Mouse (Mus musculus) midbrain, embryonic 13.5 days (tissue): Measurements from ENCODE around the gene Srf. TPM values are rescaled to one million over a fixed set of nuclear protein-coding genes. Genes with fewer than 3 reads are reported as not detected.

Experiments
- ATAC-seq: fragments of 200-750 bp; cut with Nextera tagmentation; 2 replicates; pipeline ENCODE4 v1.8.0; 2017; ENCODE audit warnings: mild to moderate bottlenecking, moderate TSS enrichment, moderate library complexity
- H3K27ac ChIP-seq: fragments of 300-500 bp; sonication (generic); 2 replicates; pipeline ENCODE4 v1.5.1; 2015; ENCODE audit warnings: inconsistent platforms, mild to moderate bottlenecking, moderate library complexity
- H3K27me3 ChIP-seq: fragments of 300-500 bp; sonication (generic); 2 replicates; pipeline ENCODE4 v1.6.1; 2015; ENCODE audit warnings: mild to moderate bottlenecking, inconsistent platforms
- H3K36me3 ChIP-seq: fragments of 300-500 bp; sonication (generic); 2 replicates; pipeline ENCODE4 v1.6.1; 2015; ENCODE audit warnings: mild to moderate bottlenecking, inconsistent platforms
- H3K4me1 ChIP-seq: fragments of 300-500 bp; sonication (generic); replicated peaks from 2 replicates; pipeline ENCODE4 v1.6.1; 2015; ENCODE audit warnings: inconsistent platforms
- H3K4me2 ChIP-seq: fragments of 300-500 bp; sonication (generic); replicated peaks from 2 replicates; pipeline ENCODE4 v1.6.1; 2015; ENCODE audit warnings: moderate library complexity, mild to moderate bottlenecking, inconsistent platforms
- H3K4me3 ChIP-seq: fragments of 300-500 bp; sonication (generic); replicated peaks from 2 replicates; pipeline ENCODE4 v1.5.1; 2015; ENCODE audit warnings: mild to moderate bottlenecking, inconsistent platforms
- H3K9ac ChIP-seq: fragments of 300-500 bp; sonication (generic); replicated peaks from 2 replicates; pipeline ENCODE4 v1.6.1; 2015; ENCODE audit warnings: mild to moderate bottlenecking, inconsistent platforms
- H3K9me3 ChIP-seq: fragments of 300-500 bp; sonication (generic); 2 replicates; pipeline ENCODE4 v1.6.1; 2016; ENCODE audit warnings: mild to moderate bottlenecking, inconsistent platforms
- WGBS: fragments of 180-500 bp; shearing (Covaris S2); methylation state at CpG from one replicate; pipeline ENCODE4 v1.1.7; 2015; 5-methylcytosine and 5-hydroxymethylcytosine counted together
- polyA plus RNA-seq: library from polyadenylated mRNA; unstranded; fragments of >200 nt; fragmentation: Nextera tagmentation; extraction: Ambion mirVana; gene quantifications from 2 replicates; pipeline ENCODE4 v1.2.1, GENCODE M21; 2015

Gene Srf
- polyA plus RNA-seq, 1 experiment from 2014 or later: 6.0 TPM

DNA sequence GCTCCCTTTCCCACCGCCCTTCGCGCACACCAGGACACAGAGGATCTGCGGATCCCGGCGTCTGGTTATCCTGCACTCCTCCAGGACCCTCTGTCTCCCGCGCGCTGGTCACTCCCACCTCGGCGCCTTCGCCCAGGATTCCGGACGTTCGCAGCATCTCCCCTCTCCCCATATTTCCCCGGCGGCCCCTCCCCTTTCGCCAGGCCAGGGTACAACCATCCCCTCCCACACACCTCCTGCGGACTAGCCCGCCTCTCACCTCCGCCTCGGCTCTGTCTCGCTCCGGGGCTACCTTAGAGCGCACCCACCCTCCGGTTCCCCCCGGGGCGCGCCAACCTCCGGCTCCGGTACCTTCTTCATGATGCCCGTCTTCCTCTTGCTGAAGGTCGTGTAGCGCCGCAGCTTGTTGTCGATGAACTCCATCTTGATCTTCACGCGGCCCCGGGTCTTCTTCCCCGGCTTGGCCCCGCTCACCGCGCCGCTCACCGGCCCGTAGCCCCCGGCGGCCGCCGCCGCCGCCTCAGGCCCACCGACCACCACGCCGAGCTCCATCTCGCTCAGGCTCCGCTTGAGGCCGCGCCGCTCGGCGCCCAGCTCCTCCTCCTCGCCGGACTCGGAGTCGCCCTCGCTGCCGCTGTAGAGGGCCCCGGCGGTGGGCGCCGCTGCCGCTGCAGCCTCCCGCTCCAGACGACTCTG lies 850 bp downstream of the Srf start:
- peak overlapping the region; percentile 94 for H3K27ac ChIP-seq
- peak overlapping the region; percentile 94 for H3K4me2 ChIP-seq
- peak overlapping the region; percentile 99 for H3K9ac ChIP-seq
- H3K9me3 ChIP-seq: no peaks in the 10 kb centered on the region
- H3K36me3 ChIP-seq: peaks cover 23% of the 10 kb centered on the region
- H3K4me1 ChIP-seq: peaks cover 41% of the 10 kb centered on the region
- peak overlapping the region; percentile 98 for H3K4me3 ChIP-seq
- 0 out of 2 replicates have a peak, but pooled peaks have one; percentile 1 for ATAC-seq
- WGBS: under 1% methylated on average over 75 of the region's 75 CpGs
- H3K27me3 ChIP-seq: no peaks in the 10 kb centered on the region

DNA sequence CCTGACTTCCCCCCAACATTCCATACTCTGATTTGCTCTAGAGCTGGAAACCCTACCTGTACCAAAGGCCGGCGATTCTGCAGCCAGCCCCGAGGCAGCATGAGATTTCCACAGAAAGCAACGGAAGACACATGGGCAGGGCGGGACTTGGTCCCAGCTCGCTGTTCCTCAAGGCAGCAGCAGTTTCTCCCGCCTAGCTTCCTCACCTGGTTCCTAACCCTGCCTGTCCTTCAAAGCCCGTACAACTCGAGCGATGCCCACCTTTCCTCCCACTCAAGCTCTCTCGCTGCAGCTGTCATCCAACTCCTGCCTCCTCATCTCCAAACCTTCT lies 1.4 kb downstream of the Srf start:
- Histone ChIP-seq H3K4me3 (peak overlapping the region; percentile 98), H3K9me3 (no peaks in the 10 kb centered on the region), H3K4me1 (peaks cover 41% of the 10 kb centered on the region), H3K27me3 (no peaks in the 10 kb centered on the region), H3K27ac (peak overlapping the region; percentile 94), H3K36me3 (peaks cover 28% of the 10 kb centered on the region), H3K4me2 (peak overlapping the region; percentile 94), H3K9ac (peak overlapping the region; percentile 99)
- no peak for ATAC-seq
- WGBS: 1% methylated on average over 11 of the region's 11 CpGs

DNA sequence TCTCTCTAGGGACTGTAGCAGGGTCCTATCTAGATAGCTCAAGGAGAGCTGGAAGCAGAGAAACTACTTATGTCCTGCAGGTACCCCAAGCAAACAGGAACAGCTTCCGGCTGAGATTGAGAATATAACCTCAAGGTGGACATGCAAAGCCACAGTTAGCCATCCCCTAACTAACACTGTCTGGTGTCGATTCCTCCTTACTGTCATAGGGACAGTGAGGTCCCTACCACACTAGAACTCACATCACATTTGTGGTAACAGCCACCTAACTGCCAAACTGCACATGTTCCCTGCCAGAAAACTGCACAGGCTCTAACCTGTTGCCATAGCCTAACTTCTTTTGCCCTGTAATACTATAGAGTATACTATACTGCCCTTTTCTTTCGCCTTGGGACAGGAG lies 2.0 kb downstream of the Srf start:
- peaks cover 41% of the 10 kb centered on the region for H3K4me1 ChIP-seq
- ATAC-seq: no peak
- no peaks in the 10 kb centered on the region for H3K9me3 ChIP-seq
- H3K9ac ChIP-seq: peak overlapping the region; percentile 99
- H3K27ac ChIP-seq: no peak overlapping the region
- H3K4me2 ChIP-seq: peak overlapping the region; percentile 94
- H3K36me3 ChIP-seq: peaks cover 34% of the 10 kb centered on the region
- WGBS: 81% methylated on average over 3 of the region's 3 CpGs
- peak overlapping the region; percentile 98 for H3K4me3 ChIP-seq
- no peaks in the 10 kb centered on the region for H3K27me3 ChIP-seq

DNA sequence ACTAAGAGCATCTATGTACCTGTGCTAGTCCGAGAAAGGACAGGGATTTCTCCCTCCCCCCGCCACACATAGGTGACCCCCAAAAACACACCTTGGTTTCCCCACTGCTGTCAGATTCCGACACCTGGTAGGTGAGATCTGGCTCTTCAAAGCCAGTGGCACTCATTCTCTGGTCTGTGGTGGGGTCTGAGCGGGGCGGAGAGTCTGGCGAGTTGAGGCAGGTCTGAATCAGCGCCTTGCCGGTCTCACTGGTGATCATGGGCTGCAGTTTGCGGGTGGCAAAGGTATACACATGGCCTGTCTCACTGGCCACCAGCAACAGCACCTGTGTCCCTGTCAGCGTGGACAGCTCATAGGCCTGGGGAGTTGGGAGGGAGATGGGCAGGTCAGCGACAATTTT lies 2.5 kb downstream of the Srf start:
- Histone ChIP-seq H3K36me3 (peaks cover 38% of the 10 kb centered on the region), H3K9me3 (no peaks in the 10 kb centered on the region), H3K4me2 (peak overlapping the region; percentile 94), H3K4me3 (peak overlapping the region; percentile 98), H3K4me1 (peaks cover 41% of the 10 kb centered on the region), H3K27me3 (no peaks in the 10 kb centered on the region), H3K9ac (peak overlapping the region; percentile 99), H3K27ac (peak overlapping the region; percentile 80)
- ATAC-seq: no peak
- 44% methylated on average over 11 of the region's 11 CpGs for WGBS

DNA sequence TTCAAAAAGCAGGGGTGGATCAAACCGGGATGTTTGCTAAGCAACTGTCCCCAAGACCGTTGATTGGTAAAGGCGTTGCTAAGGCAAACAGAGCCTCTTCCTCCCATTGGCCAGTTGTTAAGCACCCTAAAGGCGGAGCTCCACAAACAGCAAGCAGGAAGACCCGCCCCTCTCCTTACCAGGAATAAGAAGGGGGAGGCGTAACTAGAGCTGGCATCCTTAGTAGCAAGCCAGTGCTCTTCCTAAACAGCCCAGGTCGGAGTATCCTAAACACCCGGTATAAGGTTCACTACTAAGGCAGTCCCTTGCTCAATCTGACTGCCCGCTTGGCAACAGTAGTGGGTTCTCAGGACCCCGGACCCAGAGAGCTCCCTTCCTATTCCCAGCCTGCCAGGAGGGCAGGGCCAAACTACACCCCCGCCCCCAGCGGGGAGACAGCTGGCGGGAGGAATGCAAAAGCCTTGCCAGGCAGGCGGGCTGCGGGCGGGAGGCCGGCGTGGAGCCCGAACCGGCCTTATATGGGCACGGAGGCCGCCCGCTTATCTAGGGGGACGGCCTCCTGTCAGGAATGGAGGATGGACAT lies 3.0 kb downstream of the Srf start:
- Histone ChIP-seq H3K9me3 (no peaks in the 10 kb centered on the region), H3K27ac (peak overlapping the region; percentile 80), H3K4me2 (peak overlapping the region; percentile 94), H3K4me3 (peak overlapping the region; percentile 98), H3K4me1 (peaks cover 41% of the 10 kb centered on the region), H3K9ac (peak overlapping the region; percentile 99), H3K36me3 (peaks cover 43% of the 10 kb centered on the region), H3K27me3 (peaks cover 1% of the 10 kb centered on the region; the same call in 1 of the 2 replicates)
- peak; percentile 79 for ATAC-seq
- WGBS: 1% methylated on average over 24 of the region's 24 CpGs

DNA sequence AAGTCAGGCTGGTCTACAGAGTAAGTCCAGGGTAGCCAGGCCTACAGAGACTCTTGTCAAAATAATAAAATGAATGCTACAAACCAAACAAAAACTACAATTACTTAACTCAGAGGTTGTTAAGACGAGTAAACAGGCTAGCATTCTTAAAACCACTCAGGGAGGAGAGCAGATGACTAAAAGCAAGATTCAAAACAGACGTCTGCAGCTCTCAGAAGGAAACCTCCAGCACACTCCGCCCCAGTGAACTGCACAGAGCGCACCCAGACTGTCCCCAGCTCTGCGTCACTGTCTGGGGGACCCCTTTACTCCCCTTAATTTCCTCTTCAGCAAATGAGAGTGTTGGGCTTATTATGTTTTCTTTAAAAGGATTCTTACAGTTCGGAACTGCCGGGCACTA lies 3.8 kb downstream of the Srf start:
- Histone ChIP-seq H3K9me3 (no peaks in the 10 kb centered on the region), H3K9ac (no peak overlapping the region), H3K27ac (peak overlapping the region; percentile 14; the same call in 1 of the 2 replicates), H3K4me2 (peak overlapping the region; percentile 94), H3K4me3 (peak overlapping the region; percentile 98; the same call in 1 of the 2 replicates), H3K27me3 (peaks cover 9% of the 10 kb centered on the region), H3K4me1 (peaks cover 40% of the 10 kb centered on the region), H3K36me3 (peaks cover 45% of the 10 kb centered on the region)
- ATAC-seq: no peak
- 83% methylated on average over 7 of the region's 7 CpGs for WGBS

DNA sequence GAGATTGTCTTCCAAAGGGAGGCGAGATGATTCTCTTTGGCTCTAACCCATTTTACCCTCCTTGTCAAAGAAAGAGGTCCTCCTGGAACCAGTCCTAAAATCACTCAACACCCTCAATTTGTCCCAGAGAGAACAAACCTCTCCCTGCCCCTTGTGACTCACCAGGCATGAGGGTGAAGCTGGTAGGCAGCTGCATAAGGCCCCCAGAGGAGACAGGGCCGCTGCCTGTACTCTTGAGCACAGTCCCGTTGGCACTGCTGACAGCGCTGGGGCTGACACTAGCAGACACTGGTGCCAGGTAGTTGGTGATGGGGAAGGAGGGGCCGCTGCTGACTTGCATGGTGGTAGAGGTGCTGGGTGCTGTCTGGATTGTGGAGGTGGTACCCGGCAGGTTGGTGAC lies 4.6 kb downstream of the Srf start:
- Histone ChIP-seq H3K36me3 (peaks cover 45% of the 10 kb centered on the region), H3K27ac (no peak overlapping the region), H3K9me3 (no peaks in the 10 kb centered on the region), H3K4me2 (no peak overlapping the region), H3K27me3 (peaks cover 13% of the 10 kb centered on the region), H3K4me1 (peaks cover 41% of the 10 kb centered on the region), H3K9ac (no peak overlapping the region), H3K4me3 (no peak overlapping the region)
- ATAC-seq: no peak
- 94% methylated on average over 6 of the region's 6 CpGs for WGBS

DNA sequence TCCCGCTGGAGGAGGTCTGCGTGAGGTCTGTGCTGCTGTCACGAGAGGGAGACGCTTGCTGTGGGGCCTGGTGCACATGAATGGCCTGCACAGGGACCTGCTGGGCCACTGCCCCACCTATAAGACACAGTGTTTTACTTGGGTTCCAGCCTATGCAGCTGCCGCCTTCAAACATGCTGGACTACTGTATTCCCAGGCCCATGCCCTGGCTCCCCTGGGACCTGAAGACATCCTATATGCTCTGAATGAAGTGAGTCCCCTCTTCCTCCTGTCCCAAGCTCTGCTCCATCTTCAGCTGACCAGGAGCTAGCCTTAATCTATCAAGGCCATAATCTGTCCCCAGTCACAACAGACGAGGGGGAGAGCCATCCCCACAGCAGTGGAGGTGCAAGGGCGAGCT lies 5.1 kb downstream of the Srf start:
- 91% methylated on average over 7 of the region's 7 CpGs for WGBS
- Histone ChIP-seq H3K4me2 (no peak overlapping the region), H3K9ac (no peak overlapping the region)

DNA sequence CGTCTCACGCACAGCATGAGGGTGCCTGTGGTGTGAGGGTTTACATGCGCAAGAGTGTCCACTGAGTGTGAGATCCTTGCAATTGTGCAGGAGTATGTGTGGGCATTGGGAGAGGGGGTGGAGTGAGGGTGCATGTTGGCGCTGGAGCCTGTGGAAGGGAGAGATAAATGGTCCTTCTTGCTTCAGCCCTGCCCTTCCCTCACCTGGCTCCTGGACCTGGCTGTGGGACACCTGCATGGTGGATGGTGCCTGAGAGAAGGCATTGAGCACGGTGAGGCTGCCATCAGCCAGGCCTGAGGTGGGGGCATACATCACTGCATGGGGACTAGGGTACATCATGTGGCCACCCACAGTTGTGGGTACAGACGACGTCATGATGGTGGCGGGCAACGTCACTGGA lies 6.3 kb downstream of the Srf start:
- 90% methylated on average over 9 of the region's 9 CpGs for WGBS
- Histone ChIP-seq H3K27me3 (peaks cover 13% of the 10 kb centered on the region), H3K9me3 (no peaks in the 10 kb centered on the region), H3K4me3 (no peak overlapping the region), H3K4me1 (peaks cover 51% of the 10 kb centered on the region), H3K36me3 (peaks cover 45% of the 10 kb centered on the region), H3K27ac (no peak overlapping the region), H3K4me2 (no peak overlapping the region), H3K9ac (no peak overlapping the region)
- no peak for ATAC-seq

More for the DNA sequence above, 5.1 kb downstream of the Srf start:
- Histone ChIP-seq H3K27me3 (peaks cover 13% of the 10 kb centered on the region), H3K4me3 (no peak overlapping the region), H3K27ac (no peak overlapping the region), H3K9me3 (no peaks in the 10 kb centered on the region), H3K4me1 (peaks cover 43% of the 10 kb centered on the region), H3K36me3 (peaks cover 45% of the 10 kb centered on the region)
- no peak for ATAC-seq

DNA sequence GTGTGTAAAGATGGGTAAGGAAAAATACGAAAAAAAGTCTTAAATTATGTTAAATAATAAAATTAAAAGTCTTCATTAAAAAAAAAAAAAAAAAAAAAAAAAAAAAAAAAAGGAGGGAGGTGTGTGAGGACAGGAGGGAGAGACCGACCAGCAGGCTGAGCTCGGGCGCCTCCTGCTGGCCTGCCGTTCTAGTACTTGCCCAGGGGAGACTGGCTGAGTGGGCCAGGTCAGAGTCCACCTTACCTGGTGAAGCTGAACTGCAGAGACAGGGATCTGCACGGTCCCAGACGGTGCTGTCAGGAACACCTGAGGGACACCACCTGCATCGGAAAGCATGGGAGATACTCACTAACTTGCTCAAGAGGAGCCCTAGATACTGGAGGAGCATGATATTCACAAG lies 6.8 kb downstream of the Srf start:
- no peak for ATAC-seq
- no peak overlapping the region for H3K9ac ChIP-seq
- WGBS: 22% methylated on average over 8 of the region's 8 CpGs

DNA sequence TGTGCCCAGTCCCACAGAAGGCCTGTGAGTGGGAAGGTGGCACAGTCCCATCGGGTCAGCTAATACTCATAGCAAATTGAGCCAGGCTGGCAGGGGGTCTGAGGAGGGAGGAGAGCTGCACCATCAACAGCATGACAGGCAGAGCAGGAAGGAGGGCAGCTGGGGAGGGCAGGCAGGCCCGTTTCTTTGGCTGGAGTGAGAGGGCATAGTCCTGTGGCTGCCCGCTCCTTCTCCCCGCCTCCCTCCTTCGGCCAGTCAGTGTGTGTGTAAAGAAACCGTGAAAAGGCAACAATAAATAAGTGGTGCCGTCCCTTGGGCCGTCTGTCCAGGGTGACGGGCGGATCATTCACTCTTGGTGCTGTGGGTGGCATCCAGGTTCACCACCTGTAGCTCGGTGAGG lies 7.2 kb downstream of the Srf start:
- Histone ChIP-seq H3K4me1 (peaks cover 42% of the 10 kb centered on the region), H3K27me3 (peaks cover 13% of the 10 kb centered on the region), H3K27ac (no peak overlapping the region), H3K9me3 (no peaks in the 10 kb centered on the region), H3K9ac (no peak overlapping the region), H3K4me2 (no peak overlapping the region), H3K36me3 (peaks cover 45% of the 10 kb centered on the region), H3K4me3 (no peak overlapping the region)
- WGBS: 57% methylated on average over 11 of the region's 11 CpGs
- ATAC-seq: no peak

More for the DNA sequence above, 6.8 kb downstream of the Srf start:
- Histone ChIP-seq H3K4me1 (peaks cover 47% of the 10 kb centered on the region), H3K27ac (no peak overlapping the region), H3K9me3 (no peaks in the 10 kb centered on the region), H3K36me3 (peaks cover 45% of the 10 kb centered on the region), H3K4me2 (no peak overlapping the region), H3K27me3 (peaks cover 13% of the 10 kb centered on the region), H3K4me3 (no peak overlapping the region)

DNA sequence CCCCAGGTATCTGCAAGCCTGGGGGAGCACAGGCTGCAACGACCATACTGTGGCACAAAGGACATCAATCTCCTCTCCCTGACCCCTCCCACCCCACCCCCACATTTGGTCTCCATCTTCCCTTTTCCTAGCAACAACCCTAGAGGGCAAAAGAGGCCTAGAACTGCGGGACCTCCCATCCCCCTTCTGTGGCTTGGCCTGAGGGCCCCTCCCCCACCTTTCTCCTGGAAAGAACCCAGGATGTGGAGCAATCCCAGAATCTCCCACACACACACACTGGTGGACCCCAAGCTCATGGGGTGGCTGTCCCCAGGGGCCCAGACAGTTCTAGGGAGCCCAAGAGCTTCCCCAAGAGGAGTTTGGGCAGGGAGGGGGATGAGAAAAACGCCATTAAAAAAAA lies 8.1 kb downstream of the Srf start:
- no peak overlapping the region for H3K4me3 ChIP-seq
- WGBS: 3% methylated on average over 3 of the region's 3 CpGs
- no peak overlapping the region for H3K27ac ChIP-seq
- no peak for ATAC-seq
- H3K4me1 ChIP-seq: peaks cover 36% of the 10 kb centered on the region
- no peaks in the 10 kb centered on the region for H3K9me3 ChIP-seq
- H3K4me2 ChIP-seq: no peak overlapping the region
- H3K36me3 ChIP-seq: peaks cover 51% of the 10 kb centered on the region
- H3K9ac ChIP-seq: no peak overlapping the region
- H3K27me3 ChIP-seq: peaks cover 13% of the 10 kb centered on the region
